Mouse (Mus musculus): ENCODE measurements at regions not wholly inside any gene's neighbourhood (a gene's known extent, or its start where the extent isn't known, plus 50 kb on each side); places are given as distances from the start of the nearest gene placed in this dataset.

GRCm38 (mm10) chr2:162714976-162715375 is 54.0 kb upstream of the Ptprt start:
- H3K4me3 ChIP-seq, result no peak overlapping the region
- no peaks in the 10 kb centered on the region for H3K4me1 ChIP-seq
- WGBS, result 76% methylated on average over 8 of the region's 8 CpGs
- H3K36me3 ChIP-seq, result no peaks in the 10 kb centered on the region
- H3K27me3 ChIP-seq, result no peaks in the 10 kb centered on the region
- no peak for ATAC-seq (ENCODE audit: borderline replicate concordance, extremely low read depth, low FRiP score, low TSS enrichment)
- no peak overlapping the region for H3K27ac ChIP-seq
- no peak overlapping the region for H3K9ac ChIP-seq
- no peak overlapping the region for H3K4me2 ChIP-seq
- H3K9me3 ChIP-seq, result no peaks in the 10 kb centered on the region

DNA sequence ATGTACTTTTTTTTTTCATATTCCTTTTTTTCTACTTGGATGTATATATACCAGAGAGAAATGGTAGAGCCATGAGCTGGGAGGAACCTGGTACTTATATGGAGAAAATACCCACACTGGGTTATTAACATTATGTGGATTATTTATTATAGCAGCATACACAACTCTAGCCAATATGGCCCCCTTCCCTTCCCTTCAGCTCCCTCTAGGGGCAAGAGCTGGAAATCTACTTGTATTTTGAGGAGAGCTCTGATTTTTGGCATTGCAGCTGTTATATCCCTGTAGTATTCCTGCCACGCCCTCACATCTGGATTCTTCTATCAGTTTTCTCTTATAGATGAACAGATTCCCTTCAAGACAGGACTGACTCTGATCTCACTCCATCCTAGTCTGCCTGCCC is 52.0 kb upstream of the Ptprt start:
- H3K27me3 ChIP-seq, result no peaks in the 10 kb centered on the region
- no peak overlapping the region for H3K4me3 ChIP-seq
- H3K9me3 ChIP-seq, result no peaks in the 10 kb centered on the region
- no peak for ATAC-seq (ENCODE audit: borderline replicate concordance, extremely low read depth, low FRiP score, low TSS enrichment)
- no peak overlapping the region for H3K9ac ChIP-seq
- no peak overlapping the region for H3K27ac ChIP-seq
- no peaks in the 10 kb centered on the region for H3K4me1 ChIP-seq
- no peak overlapping the region for H3K4me2 ChIP-seq
- 52% methylated on average over 1 of the region's 1 CpGs for WGBS
- no peaks in the 10 kb centered on the region for H3K36me3 ChIP-seq

- H3K4me3 ChIP-seq, result no peak overlapping the region
- no peak overlapping the region for H3K9ac ChIP-seq
- H3K9me3 ChIP-seq, result no peaks in the 10 kb centered on the region
- ATAC-seq (ENCODE audit: borderline replicate concordance, extremely low read depth, low FRiP score, low TSS enrichment), result no peak; the same call in 1 of the 2 replicates
- WGBS, result 69% methylated on average over 9 of the region's 9 CpGs
- no peak overlapping the region for H3K27ac ChIP-seq
- H3K36me3 ChIP-seq, result no peaks in the 10 kb centered on the region
- no peak overlapping the region for H3K4me2 ChIP-seq
- no peaks in the 10 kb centered on the region for H3K27me3 ChIP-seq
- no peaks in the 10 kb centered on the region for H3K4me1 ChIP-seq
Measured at GRCm38 (mm10) chr2:162712394-162712793, 51.4 kb upstream of the Ptprt start.

Data from lung, embryonic 15.5 days (tissue).